Mouse (Mus musculus): ENCODE measurements around the gene Nr3c2. TPM values are rescaled to one million over a fixed set of nuclear protein-coding genes. Genes with fewer than 3 reads are reported as not detected.

Gene Nr3c2
- polyA plus RNA-seq, 1 experiment from 2014 or later = 2.5 TPM

DNA sequence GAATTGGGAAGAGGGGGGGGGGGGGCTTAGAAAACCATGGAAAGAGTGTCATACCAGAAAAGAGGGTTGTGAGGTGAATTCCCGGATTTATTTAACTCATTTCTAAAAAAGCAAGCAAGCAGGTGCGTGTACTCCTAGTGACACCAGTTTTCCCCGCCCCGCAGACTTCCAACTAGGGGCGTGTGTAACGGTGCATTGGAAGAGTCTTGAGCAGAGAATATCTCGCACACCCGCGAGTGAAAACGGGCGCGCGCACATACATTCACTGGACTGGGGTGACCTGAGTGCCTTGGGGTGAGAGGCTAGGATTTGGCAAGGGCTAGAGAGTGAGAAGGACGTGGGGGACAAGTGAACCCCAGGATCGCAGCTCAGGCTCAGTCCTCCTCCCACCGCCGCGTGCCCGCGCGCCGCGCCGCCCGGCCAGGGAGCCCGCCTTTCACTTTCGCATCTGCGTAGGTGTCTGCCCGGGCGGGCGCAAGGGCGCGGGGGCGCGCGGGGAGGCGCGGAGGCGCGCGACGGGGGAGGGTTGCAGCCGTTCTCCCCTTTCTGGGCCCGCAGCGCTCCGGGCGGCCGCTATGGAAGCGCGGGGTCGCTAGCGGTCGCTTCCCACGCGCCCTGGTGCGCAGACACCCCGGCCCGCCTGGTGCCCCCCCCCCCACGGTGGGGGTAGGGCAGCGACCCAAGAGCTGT lies 376 bp upstream of the Nr3c2 start:
- H3K9ac ChIP-seq (ENCODE audit: low read length) = peak overlapping the region; percentile 54
- under 1% methylated on average over 55 of the region's 60 CpGs for WGBS
- H3K4me1 ChIP-seq (replicated peaks; ENCODE audit: control insufficient read depth, insufficient read depth) = no peaks in the 10 kb centered on the region
- peak; percentile 86 for DNase-seq (ENCODE audit: low spot score)
- no peak overlapping the region for H3K27ac ChIP-seq (replicated peaks)
- H3K4me2 ChIP-seq (replicated peaks; ENCODE audit: low read depth) = peak overlapping the region; percentile 99
- peak overlapping the region; percentile 76 for H3K4me3 ChIP-seq (ENCODE audit: low read depth, low read length)
- no peaks in the 10 kb centered on the region for H3K9me3 ChIP-seq (ENCODE audit: control insufficient read depth, low read length)
- TF ChIP-seq EP300 (optimal IDR thresholded peaks at IDR 0.05) (no peak), CTCF (IDR thresholded peaks at IDR 0.05; ENCODE audit: low read depth) (no peak)
- H3K27me3 ChIP-seq (ENCODE audit: control insufficient read depth, insufficient read depth, low read length) = no peaks in the 10 kb centered on the region; the same call in 1 of the 2 replicates
- peak; percentile 47 for ATAC-seq (ENCODE audit: low FRiP score, low TSS enrichment)
- no peaks in the 10 kb centered on the region for H3K36me3 ChIP-seq (ENCODE audit: control insufficient read depth, insufficient read depth, low read length)

DNA sequence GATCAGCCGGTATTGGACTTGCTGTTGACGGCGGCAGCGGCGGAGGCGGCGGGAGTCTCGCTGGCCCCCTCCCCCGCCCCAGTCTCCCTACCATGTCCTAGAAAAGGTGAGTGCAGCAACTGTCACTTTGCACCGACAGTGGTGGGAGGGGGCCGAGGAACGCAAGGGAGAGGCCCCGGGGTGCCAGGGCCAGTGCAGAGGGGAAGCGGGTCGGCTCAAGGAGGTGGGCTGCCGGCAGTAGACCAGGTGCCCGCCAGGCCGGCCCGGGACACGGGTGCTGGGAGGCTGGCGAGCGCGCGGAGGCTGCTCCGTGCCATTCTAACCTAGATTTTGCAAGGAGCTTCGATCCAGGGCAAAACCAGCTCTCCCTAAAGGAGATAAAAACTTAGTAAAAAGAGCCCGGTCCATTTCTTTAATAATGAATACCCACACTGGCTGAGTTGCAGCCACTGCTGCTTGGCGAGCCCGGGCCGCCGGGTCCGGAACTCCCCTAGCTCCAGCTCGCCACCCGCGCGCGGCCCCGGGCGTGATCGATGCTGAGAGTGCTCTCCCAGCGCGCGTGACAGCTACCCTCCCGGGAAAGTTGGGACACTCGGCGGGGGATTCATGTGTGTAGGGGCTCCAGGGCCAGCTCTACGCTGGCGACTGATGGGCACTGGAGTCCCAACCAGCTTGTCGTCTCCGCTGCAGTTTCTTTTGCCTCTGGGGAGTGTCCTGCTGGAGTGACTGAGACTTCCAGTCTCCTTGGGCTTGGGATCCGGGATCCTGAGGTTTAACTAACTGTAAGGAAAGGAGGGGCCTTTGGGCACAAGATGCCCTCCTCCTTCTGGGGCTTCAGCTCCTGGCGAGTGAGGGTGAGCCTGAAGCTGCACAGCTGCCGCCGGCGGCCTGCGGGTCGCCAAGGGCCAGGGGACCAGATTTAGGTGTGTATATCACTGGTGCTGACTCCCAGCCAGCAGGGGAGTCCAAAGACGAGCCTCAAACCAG lies 1.2 kb downstream of the Nr3c2 start:
- no peak overlapping the region for H3K27ac ChIP-seq (replicated peaks)
- ATAC-seq (ENCODE audit: low FRiP score, low TSS enrichment) (no peak), DNase-seq (ENCODE audit: low spot score) (peak; percentile 64)
- H3K36me3 ChIP-seq (ENCODE audit: control insufficient read depth, insufficient read depth, low read length) = no peaks in the 10 kb centered on the region
- H3K4me2 ChIP-seq (replicated peaks; ENCODE audit: low read depth) = peak overlapping the region; percentile 99
- H3K27me3 ChIP-seq (ENCODE audit: control insufficient read depth, insufficient read depth, low read length) = no peaks in the 10 kb centered on the region; the same call in 1 of the 2 replicates
- H3K4me3 ChIP-seq (ENCODE audit: low read depth, low read length) = peak overlapping the region; percentile 76
- H3K9ac ChIP-seq (ENCODE audit: low read length) = peak overlapping the region; percentile 54
- H3K4me1 ChIP-seq (replicated peaks; ENCODE audit: control insufficient read depth, insufficient read depth) = no peaks in the 10 kb centered on the region
- under 1% methylated on average over 58 of the region's 58 CpGs for WGBS
- TF ChIP-seq EP300 (optimal IDR thresholded peaks at IDR 0.05) = no peak
- TF ChIP-seq CTCF (IDR thresholded peaks at IDR 0.05; ENCODE audit: low read depth) = no peak
- no peaks in the 10 kb centered on the region for H3K9me3 ChIP-seq (ENCODE audit: control insufficient read depth, low read length)

DNA sequence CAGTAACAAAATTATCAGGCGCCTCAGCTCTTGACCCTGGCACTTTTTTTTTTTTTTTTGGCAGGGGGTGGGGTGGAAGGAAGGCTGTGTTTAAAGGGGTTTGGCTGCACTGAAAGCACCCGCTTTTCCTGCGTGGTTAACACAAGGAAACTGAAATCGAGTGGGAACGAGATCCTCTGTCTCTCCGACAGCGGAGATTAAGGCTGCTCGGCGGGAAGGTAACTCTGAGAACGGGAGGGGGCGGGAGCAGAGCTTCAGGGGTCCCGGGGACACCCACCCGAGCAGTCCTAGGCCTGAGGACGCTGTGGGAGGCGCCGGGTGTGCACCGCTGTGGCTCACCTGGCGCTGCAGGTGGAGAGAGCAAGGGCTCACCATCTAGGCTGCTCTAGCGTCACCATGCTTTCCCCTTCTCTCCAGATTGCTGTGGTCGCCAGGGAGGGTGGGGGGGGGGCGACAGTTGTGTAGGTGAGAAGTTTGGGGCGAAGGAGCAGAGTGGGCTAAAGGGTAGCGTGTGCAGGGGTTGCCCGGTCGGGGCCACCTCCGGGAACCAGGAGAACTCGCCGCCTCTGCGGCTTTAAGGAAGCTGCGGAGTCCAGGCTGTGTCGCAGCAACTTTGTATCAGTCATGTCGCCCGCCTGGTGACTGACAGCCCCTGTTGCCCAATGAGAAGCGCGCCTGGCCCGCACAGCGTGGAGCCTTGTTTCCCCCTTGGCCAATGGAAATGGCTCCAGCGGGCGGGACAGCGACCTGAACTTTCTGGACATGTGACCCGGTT lies 2.4 kb downstream of the Nr3c2 start:
- peak overlapping the region; percentile 57 for H3K9ac ChIP-seq (ENCODE audit: low read length)
- H3K4me3 ChIP-seq (ENCODE audit: low read depth, low read length) = peak overlapping the region; percentile 76
- no peaks in the 10 kb centered on the region for H3K9me3 ChIP-seq (ENCODE audit: control insufficient read depth, low read length)
- peak overlapping the region; percentile 99 for H3K4me2 ChIP-seq (replicated peaks; ENCODE audit: low read depth)
- H3K27me3 ChIP-seq (ENCODE audit: control insufficient read depth, insufficient read depth, low read length) = no peaks in the 10 kb centered on the region; the same call in 1 of the 2 replicates
- under 1% methylated on average over 39 of the region's 41 CpGs for WGBS
- H3K4me1 ChIP-seq (replicated peaks; ENCODE audit: control insufficient read depth, insufficient read depth) = no peaks in the 10 kb centered on the region
- ATAC-seq (ENCODE audit: low FRiP score, low TSS enrichment) = peak; percentile 99
- TF ChIP-seq EP300 (optimal IDR thresholded peaks at IDR 0.05) (no peak), CTCF (IDR thresholded peaks at IDR 0.05; ENCODE audit: low read depth) (no peak)
- H3K27ac ChIP-seq (replicated peaks) = 0 out of 2 replicates have a peak overlapping the region, but pooled peaks have one; percentile 13
- no peaks in the 10 kb centered on the region for H3K36me3 ChIP-seq (ENCODE audit: control insufficient read depth, insufficient read depth, low read length)
- DNase-seq (ENCODE audit: low spot score) = peak; percentile 98

DNA sequence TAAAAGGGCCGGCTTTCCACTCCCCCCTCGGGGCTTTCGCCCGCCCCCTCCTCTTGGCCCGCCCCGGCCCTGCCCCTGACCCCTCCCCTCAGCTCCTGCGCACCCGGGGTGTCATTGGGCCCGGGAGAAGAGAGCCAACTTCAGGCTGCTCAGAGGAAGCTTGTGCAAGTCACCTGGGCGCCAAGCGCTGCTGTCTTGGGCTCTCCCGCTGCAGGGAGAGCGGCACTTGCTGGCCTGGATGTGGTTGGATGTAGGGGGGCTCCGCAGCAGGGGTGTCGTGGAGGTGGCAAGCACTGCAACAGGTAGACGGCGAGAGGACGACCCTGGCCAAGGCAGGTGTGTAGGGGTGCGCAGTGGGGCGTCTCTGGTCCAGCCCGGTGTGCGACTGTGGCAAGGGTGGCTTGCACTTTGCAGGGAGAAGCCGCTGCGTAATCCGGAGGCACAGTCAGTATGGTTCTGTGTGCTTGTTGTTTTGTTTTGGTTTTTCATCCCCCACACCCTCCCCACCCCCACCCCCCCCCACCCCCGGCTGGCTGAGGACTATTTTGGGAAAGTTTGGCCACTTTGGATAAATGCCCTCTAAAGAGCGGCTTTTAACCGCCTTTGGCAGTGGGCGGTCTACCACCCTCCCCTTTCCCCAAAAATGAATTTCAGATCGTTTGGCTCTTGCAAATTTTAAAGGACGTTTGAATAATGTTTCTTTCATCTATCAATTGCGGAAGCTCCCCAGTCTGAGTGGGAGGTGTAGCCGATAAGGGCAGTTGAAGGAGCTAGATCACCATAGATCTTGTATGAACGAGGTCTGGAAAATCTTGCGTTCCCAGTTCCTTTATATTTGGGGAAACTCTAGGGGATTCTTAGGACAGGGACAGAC lies 3.2 kb downstream of the Nr3c2 start:
- Histone ChIP-seq H3K4me2 (replicated peaks; ENCODE audit: low read depth) (peak overlapping the region; percentile 99), H3K9me3 (ENCODE audit: control insufficient read depth, low read length) (no peaks in the 10 kb centered on the region), H3K4me1 (replicated peaks; ENCODE audit: control insufficient read depth, insufficient read depth) (no peaks in the 10 kb centered on the region), H3K36me3 (ENCODE audit: control insufficient read depth, insufficient read depth, low read length) (no peaks in the 10 kb centered on the region), H3K4me3 (ENCODE audit: low read depth, low read length) (peak overlapping the region; percentile 76), H3K27ac (replicated peaks) (no peak overlapping the region), H3K27me3 (ENCODE audit: control insufficient read depth, insufficient read depth, low read length) (no peaks in the 10 kb centered on the region; the same call in 1 of the 2 replicates), H3K9ac (ENCODE audit: low read length) (peak overlapping the region; percentile 57)
- under 1% methylated on average over 33 of the region's 35 CpGs for WGBS
- ATAC-seq (ENCODE audit: low FRiP score, low TSS enrichment) (peak; percentile 33), DNase-seq (ENCODE audit: low spot score) (no peak)
- TF ChIP-seq EP300 (optimal IDR thresholded peaks at IDR 0.05) (no peak), CTCF (IDR thresholded peaks at IDR 0.05; ENCODE audit: low read depth) (no peak)

DNA sequence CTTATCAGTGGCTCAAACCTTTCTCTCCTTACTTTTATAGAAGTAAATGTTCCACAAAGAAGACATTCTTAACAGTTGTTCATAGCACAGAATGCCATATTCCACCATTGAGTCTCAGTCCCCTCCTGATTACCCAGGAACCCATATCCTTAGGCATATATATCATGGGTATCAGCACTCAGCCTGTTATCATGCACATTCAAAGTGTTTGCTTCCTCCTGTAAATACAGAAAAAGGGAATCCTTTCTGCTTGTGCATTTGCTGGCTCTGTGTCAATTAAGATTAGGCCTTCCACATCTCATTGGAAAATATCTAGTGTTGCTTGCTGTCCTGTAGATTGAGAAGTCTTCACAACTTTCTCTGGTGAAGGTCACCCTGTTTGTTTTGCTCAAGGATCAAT lies 12.0 kb downstream of the Nr3c2 start:
- no peaks in the 10 kb centered on the region for H3K9me3 ChIP-seq (ENCODE audit: control insufficient read depth, low read length)
- DNase-seq (ENCODE audit: low spot score) (no peak), ATAC-seq (ENCODE audit: low FRiP score, low TSS enrichment) (no peak)
- no peaks in the 10 kb centered on the region for H3K36me3 ChIP-seq (ENCODE audit: control insufficient read depth, insufficient read depth, low read length)
- H3K27ac ChIP-seq (replicated peaks) = no peak overlapping the region
- no peaks in the 10 kb centered on the region for H3K4me1 ChIP-seq (replicated peaks; ENCODE audit: control insufficient read depth, insufficient read depth)
- TF ChIP-seq EP300 (optimal IDR thresholded peaks at IDR 0.05) (no peak), CTCF (IDR thresholded peaks at IDR 0.05; ENCODE audit: low read depth) (no peak)
- no peak overlapping the region for H3K4me2 ChIP-seq (replicated peaks; ENCODE audit: low read depth)
- H3K9ac ChIP-seq (ENCODE audit: low read length) = no peak overlapping the region
- no peak overlapping the region for H3K4me3 ChIP-seq (ENCODE audit: low read depth, low read length)
- H3K27me3 ChIP-seq (ENCODE audit: control insufficient read depth, insufficient read depth, low read length) = no peaks in the 10 kb centered on the region
